Mouse (Mus musculus): Measurements from ENCODE around the gene Rab25. TPM values are rescaled to one million over a fixed set of nuclear protein-coding genes. Genes with fewer than 3 reads are reported as not detected.
A peak's percentile ranks its signal among the peaks of the same experiment; 100 is the strongest.
"Not testable (repeated sequence)": the region's sequence is repeated elsewhere in the genome, so short reads cannot be mapped to it uniquely, and the experiment has no call there.

Rab25 gene
- polyA plus RNA-seq, 1 experiment from 2014 or later = not detected

DNA sequence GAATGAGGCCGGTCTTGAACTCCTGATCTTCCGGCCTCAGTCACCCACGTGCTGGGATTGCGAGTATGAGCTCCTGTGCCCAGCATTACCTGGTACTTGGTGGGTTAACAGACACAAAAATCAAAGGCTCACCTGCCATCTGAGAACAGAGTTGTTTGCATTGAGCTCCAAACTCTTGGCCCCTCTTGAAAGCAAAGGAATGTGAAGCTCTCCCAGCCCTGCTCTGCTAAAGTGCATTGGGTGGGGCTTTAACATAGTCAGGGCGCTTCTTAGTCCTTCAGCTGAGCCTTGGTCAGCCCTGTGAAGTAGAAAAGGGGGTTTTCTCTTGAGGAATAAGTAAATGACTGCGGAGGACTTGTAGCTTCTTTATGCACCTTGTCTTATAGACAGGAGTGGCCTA is 37.7 kb upstream of the Rab25 start:
- Histone ChIP-seq H3K4me1 (ENCODE audit: control insufficient read depth, insufficient read depth, low read length) (no peaks in the 10 kb centered on the region), H3K4me3 (ENCODE audit: low read depth, low read length) (no peak overlapping the region), H3K9me3 (replicated peaks; ENCODE audit: control insufficient read depth, low read length) (no peaks in the 10 kb centered on the region), H3K4me2 (ENCODE audit: low read length) (no peak overlapping the region), H3K27me3 (replicated peaks; ENCODE audit: control insufficient read depth, insufficient read depth, low read length) (no peaks in the 10 kb centered on the region), H3K27ac (ENCODE audit: low read depth, low read length) (no peak overlapping the region), H3K36me3 (ENCODE audit: control insufficient read depth, insufficient read depth, low read length) (peaks cover 64% of the 10 kb centered on the region), H3K9ac (ENCODE audit: low read length) (no peak overlapping the region)
- DNase-seq (ENCODE audit: low spot score) = no peak
- ATAC-seq = no peak
- 96% methylated on average over 6 of the region's 6 CpGs for WGBS

DNA sequence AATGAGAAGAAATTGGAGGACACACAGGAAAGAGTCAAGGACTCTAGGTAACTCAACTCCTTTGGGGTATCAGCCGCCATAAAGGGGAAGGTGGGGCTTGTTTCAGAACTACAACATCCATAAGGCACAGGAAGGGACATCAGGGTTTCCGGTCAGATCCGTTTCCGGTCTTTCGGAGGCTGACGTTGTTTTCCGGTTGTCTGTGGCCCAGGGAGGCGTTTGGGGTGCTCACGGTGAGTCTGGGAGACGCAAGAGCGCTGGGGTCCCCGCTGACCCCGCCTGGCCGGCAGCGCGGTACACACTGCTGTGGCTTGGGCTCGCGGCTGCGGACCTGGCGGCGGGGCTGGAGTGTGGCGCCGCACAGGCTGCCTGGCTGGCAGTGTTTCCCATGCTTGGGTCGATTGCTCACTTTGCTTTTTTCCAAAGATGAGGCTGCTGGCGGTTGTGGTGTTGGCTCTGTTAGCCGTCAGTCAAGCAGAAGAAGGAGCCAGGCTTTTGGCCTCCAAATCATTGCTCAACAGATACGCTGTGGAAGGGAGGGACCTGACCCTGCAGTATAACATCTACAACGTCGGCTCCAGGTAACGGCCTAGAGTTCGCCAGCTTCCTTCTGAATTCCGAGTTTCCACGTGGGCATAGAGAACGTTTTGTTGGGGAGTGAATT is 31.5 kb upstream of the Rab25 start:
- H3K27me3 ChIP-seq (replicated peaks; ENCODE audit: control insufficient read depth, insufficient read depth, low read length) = no peaks in the 10 kb centered on the region
- H3K4me2 ChIP-seq (ENCODE audit: low read length) = peak overlapping the region; percentile 90
- DNase-seq (ENCODE audit: low spot score) = peak; percentile 91
- peaks cover 30% of the 10 kb centered on the region for H3K36me3 ChIP-seq (ENCODE audit: control insufficient read depth, insufficient read depth, low read length)
- H3K4me3 ChIP-seq (ENCODE audit: low read depth, low read length) = peak overlapping the region; percentile 89
- peak overlapping the region; percentile 88 for H3K9ac ChIP-seq (ENCODE audit: low read length)
- no peaks in the 10 kb centered on the region for H3K9me3 ChIP-seq (replicated peaks; ENCODE audit: control insufficient read depth, low read length)
- WGBS = under 1% methylated on average over 34 of the region's 34 CpGs
- ATAC-seq = peak; percentile 94
- H3K4me1 ChIP-seq (ENCODE audit: control insufficient read depth, insufficient read depth, low read length) = peaks cover 5% of the 10 kb centered on the region
- H3K27ac ChIP-seq (ENCODE audit: low read depth, low read length) = peak overlapping the region; percentile 44; the same call in 1 of the 2 replicates

DNA sequence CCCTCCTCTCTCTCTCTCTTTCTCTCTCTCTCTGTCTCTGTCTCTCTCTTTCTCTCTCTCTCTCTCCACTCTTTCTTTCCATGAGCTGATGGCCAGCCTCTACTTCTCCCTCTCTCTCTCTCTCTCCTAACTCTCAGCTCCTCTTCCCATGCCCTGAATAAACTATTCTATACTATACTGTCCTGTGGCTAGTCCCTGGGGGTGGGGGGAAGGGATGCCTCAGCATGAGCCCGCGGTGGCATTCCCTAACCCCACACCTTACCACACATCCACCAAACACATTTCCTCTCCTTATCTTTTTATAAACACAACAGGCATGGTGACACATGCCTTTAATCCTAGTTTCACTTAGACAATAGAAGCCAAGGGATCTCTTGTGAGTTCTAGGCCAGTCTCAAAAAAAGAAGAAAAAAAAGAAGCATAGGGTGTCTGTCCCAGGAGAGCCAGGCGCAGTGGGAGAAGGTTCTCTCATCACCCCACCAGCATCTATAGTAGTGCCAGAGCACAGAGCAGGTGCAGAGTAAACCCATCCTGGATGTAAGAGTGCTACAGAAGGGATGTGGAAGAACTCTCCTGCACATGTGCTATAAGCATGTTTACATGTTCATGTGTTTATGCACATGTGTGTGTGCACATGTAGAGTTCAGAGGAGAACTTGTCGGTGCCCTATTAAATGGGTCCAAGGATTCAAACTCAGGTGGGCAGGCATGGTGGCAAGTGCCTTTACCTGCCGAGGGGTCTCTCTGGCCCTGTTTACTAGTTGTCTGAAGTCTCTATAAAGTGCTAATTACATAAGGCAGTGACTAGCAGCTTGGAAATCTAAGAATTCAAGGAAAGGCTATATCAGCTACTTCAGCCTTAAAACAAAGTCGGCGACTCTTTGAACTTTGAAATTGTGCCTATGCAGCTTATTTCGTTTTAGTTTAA is 30.7 kb upstream of the Rab25 start:
- H3K4me3 ChIP-seq (ENCODE audit: low read depth, low read length) = peak overlapping the region; percentile 89
- ATAC-seq = peak; percentile 30
- H3K4me2 ChIP-seq (ENCODE audit: low read length) = peak overlapping the region; percentile 90

DNA sequence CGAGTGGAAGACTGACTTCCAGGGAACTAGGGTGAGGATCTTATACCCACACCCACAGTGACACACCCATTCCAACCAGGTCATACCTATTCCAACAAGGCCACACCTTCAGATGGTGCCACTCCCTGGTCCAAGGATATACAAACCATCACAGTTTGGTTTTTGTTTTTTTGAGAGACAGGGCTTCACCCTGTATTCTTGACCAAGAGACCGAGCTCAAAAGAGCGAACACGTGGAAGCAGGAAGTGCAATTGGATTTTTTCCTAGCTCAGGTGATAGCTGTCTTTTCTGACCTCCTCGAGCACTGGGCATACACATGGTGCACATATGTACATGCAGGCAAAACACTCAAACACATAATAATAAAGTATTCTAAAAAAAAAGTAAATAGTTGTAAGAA is 29.7 kb upstream of the Rab25 start:
- H3K27me3 ChIP-seq (replicated peaks; ENCODE audit: control insufficient read depth, insufficient read depth, low read length); DNase-seq (ENCODE audit: low spot score); ATAC-seq; H3K4me3 ChIP-seq (ENCODE audit: low read depth, low read length); H3K9me3 ChIP-seq (replicated peaks; ENCODE audit: control insufficient read depth, low read length); H3K27ac ChIP-seq (ENCODE audit: low read depth, low read length); H3K4me2 ChIP-seq (ENCODE audit: low read length); H3K9ac ChIP-seq (ENCODE audit: low read length); H3K4me1 ChIP-seq (ENCODE audit: control insufficient read depth, insufficient read depth, low read length): not testable (repeated sequence)
- peaks cover 20% of the 10 kb centered on the region for H3K36me3 ChIP-seq (ENCODE audit: control insufficient read depth, insufficient read depth, low read length)
- 85% methylated on average over 5 of the region's 5 CpGs for WGBS

More for the DNA sequence above, 30.7 kb upstream of the Rab25 start:
- H3K9ac ChIP-seq (ENCODE audit: low read length) = peak overlapping the region; percentile 88; the same call in 1 of the 2 replicates
- 54% methylated on average over 8 of the region's 8 CpGs for WGBS
- no peaks in the 10 kb centered on the region for H3K9me3 ChIP-seq (replicated peaks; ENCODE audit: control insufficient read depth, low read length)
- H3K36me3 ChIP-seq (ENCODE audit: control insufficient read depth, insufficient read depth, low read length) = peaks cover 29% of the 10 kb centered on the region
- H3K27ac ChIP-seq (ENCODE audit: low read depth, low read length) = no peak overlapping the region
- H3K27me3 ChIP-seq (replicated peaks; ENCODE audit: control insufficient read depth, insufficient read depth, low read length) = no peaks in the 10 kb centered on the region
- no peak for DNase-seq (ENCODE audit: low spot score)
- H3K4me1 ChIP-seq (ENCODE audit: control insufficient read depth, insufficient read depth, low read length) = peaks cover 5% of the 10 kb centered on the region

DNA sequence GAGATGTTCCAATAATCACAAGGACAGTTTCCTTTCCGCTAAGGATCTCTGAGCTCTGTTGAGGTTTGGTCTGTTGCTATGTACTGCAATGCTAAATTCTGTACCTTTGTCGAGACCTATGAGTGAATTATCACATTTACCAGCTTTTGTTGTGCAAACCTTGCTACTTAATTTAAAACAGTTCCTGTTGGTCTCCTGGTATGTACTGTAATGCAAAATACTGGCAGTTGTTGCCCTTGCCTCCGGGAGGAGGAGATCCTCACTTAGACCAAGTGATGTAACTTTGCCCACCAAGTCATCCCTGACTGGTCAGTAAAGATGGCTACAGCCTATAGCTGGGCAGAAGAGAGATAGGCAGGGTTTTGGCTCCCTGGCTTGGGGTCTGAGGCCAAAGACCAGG is 27.4 kb upstream of the Rab25 start, which contains the start of gene Ssr2:
Gene Ssr2, plus strand, starts transcription at position 337 of the 400 bp plus-strand sequence.
- Histone ChIP-seq H3K27ac (ENCODE audit: low read depth, low read length) (no peak within 1 kb of the TSS), H3K27me3 (replicated peaks; ENCODE audit: control insufficient read depth, insufficient read depth, low read length) (no peaks in the 10 kb centered on the region), H3K9ac (ENCODE audit: low read length) (no peak within 1 kb of the TSS), H3K4me3 (ENCODE audit: low read depth, low read length) (no peak within 1 kb of the TSS), H3K36me3 (ENCODE audit: control insufficient read depth, insufficient read depth, low read length) (no peaks in the 10 kb centered on the region), H3K4me2 (ENCODE audit: low read length) (no peak within 1 kb of the TSS), H3K4me1 (ENCODE audit: control insufficient read depth, insufficient read depth, low read length) (peaks cover 5% of the 10 kb centered on the region), H3K9me3 (replicated peaks; ENCODE audit: control insufficient read depth, low read length) (no peaks in the 10 kb centered on the region)
- no peak for ATAC-seq
- no peak for DNase-seq (ENCODE audit: low spot score)
- WGBS = 87% methylated on average over 3 of the region's 3 CpGs

DNA sequence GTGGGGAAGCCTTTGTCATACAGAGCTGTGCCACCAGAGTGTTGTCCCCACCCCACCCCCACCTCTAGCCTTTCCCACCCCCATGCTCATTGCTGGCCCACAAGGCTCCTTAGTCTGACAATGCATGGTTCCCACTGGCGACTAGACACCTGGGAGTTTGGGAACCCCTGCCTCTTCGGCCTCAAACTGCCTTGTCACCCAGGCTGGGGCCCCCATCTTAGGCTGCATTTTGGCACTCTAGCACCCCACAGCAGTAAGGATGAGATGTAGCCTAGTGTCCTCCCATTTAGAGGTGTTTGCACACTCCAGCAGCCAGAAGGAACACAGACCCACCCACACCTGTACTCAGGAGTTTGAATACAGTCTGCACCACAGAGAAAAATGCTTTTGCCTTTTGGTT is 25.7 kb upstream of the Rab25 start:
- H3K4me2 ChIP-seq (ENCODE audit: low read length) = no peak overlapping the region
- H3K36me3 ChIP-seq (ENCODE audit: control insufficient read depth, insufficient read depth, low read length) = peaks cover 15% of the 10 kb centered on the region
- WGBS = 91% methylated on average over 2 of the region's 2 CpGs
- no peak overlapping the region for H3K27ac ChIP-seq (ENCODE audit: low read depth, low read length)
- no peak overlapping the region for H3K4me3 ChIP-seq (ENCODE audit: low read depth, low read length)
- H3K4me1 ChIP-seq (ENCODE audit: control insufficient read depth, insufficient read depth, low read length) = no peaks in the 10 kb centered on the region
- ATAC-seq = no peak
- no peak overlapping the region for H3K9ac ChIP-seq (ENCODE audit: low read length)
- DNase-seq (ENCODE audit: low spot score) = no peak
- H3K9me3 ChIP-seq (replicated peaks; ENCODE audit: control insufficient read depth, low read length) = no peaks in the 10 kb centered on the region
- H3K27me3 ChIP-seq (replicated peaks; ENCODE audit: control insufficient read depth, insufficient read depth, low read length) = no peaks in the 10 kb centered on the region

DNA sequence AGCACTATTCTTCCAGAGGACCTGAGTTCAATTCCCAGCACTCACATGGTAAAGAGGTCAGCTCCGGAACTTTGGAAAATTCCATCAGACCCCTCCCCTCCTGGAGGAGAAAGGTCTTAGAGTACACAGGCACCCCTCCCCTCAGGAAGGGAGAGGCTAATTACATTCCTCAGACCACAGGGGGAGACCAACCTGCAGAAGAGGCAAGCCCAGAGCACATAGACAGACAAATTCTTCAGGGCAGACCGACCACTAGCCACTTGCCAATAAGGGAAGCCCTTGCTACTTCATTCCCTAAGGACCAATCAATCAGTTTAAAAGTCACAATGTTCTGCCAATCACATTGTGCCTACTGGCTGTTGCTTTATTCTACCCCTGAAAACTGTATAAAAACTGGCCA is 24.7 kb upstream of the Rab25 start:
- no peak for ATAC-seq

DNA sequence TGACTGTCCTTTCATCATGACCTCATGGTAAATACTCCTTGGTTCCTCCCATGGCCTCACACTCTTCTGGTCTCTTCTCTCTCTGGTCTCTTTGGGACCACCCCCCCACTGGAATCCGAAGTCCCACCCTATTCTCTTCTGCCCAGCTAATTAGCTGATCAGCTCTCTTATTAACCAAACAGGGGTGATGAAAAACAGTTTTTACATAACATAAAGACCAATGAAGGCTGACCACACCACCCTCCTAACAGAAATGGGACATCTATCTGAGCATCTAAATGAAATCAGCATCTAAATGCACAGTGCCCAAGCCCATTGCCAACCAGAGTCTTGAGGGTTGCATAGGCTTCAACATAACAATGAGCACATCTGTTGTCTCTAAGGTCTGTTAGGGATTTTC is 23.8 kb upstream of the Rab25 start:
- Histone ChIP-seq H3K36me3 (ENCODE audit: control insufficient read depth, insufficient read depth, low read length) (peaks cover 35% of the 10 kb centered on the region), H3K9ac (ENCODE audit: low read length) (no peak overlapping the region), H3K9me3 (replicated peaks; ENCODE audit: control insufficient read depth, low read length) (no peaks in the 10 kb centered on the region), H3K4me3 (ENCODE audit: low read depth, low read length) (no peak overlapping the region), H3K4me2 (ENCODE audit: low read length) (no peak overlapping the region), H3K4me1 (ENCODE audit: control insufficient read depth, insufficient read depth, low read length) (no peaks in the 10 kb centered on the region), H3K27ac (ENCODE audit: low read depth, low read length) (no peak overlapping the region), H3K27me3 (replicated peaks; ENCODE audit: control insufficient read depth, insufficient read depth, low read length) (no peaks in the 10 kb centered on the region)
- no peak for DNase-seq (ENCODE audit: low spot score)
- no peak for ATAC-seq
- 58% methylated on average over 1 of the region's 1 CpGs for WGBS

More for the DNA sequence above, 24.7 kb upstream of the Rab25 start:
- DNase-seq (ENCODE audit: low spot score) = no peak
- H3K4me3 ChIP-seq (ENCODE audit: low read depth, low read length) = no peak overlapping the region
- no peaks in the 10 kb centered on the region for H3K9me3 ChIP-seq (replicated peaks; ENCODE audit: control insufficient read depth, low read length)
- 85% methylated on average over 2 of the region's 2 CpGs for WGBS
- peaks cover 25% of the 10 kb centered on the region for H3K36me3 ChIP-seq (ENCODE audit: control insufficient read depth, insufficient read depth, low read length)
- H3K27me3 ChIP-seq (replicated peaks; ENCODE audit: control insufficient read depth, insufficient read depth, low read length) = no peaks in the 10 kb centered on the region
- no peaks in the 10 kb centered on the region for H3K4me1 ChIP-seq (ENCODE audit: control insufficient read depth, insufficient read depth, low read length)
- H3K9ac ChIP-seq (ENCODE audit: low read length) = no peak overlapping the region
- no peak overlapping the region for H3K4me2 ChIP-seq (ENCODE audit: low read length)
- no peak overlapping the region for H3K27ac ChIP-seq (ENCODE audit: low read depth, low read length)

DNA sequence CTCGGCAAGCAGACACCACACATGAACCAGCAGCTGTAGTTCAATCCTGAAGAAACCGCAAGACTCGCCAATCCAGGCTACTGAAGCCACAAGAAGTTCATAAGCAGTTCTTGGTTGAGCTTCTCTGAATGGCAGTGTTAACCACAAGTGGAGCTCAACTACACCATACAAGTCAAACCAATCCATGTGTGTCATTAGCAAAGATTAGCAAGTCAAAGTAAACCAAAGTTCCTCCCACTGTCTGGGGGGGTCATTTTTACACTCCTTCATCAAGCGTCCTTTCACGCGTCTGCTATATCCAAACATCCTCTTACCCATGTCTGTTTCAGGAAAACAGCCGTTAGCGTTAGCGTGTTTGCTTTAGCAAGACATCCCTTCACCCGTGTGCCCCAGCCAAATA is 22.2 kb upstream of the Rab25 start:
- WGBS = 95% methylated on average over 10 of the region's 10 CpGs
- Histone ChIP-seq H3K27ac (ENCODE audit: low read depth, low read length) (no peak overlapping the region), H3K4me1 (ENCODE audit: control insufficient read depth, insufficient read depth, low read length) (no peaks in the 10 kb centered on the region), H3K4me3 (ENCODE audit: low read depth, low read length) (no peak overlapping the region), H3K4me2 (ENCODE audit: low read length) (no peak overlapping the region), H3K27me3 (replicated peaks; ENCODE audit: control insufficient read depth, insufficient read depth, low read length) (no peaks in the 10 kb centered on the region), H3K9ac (ENCODE audit: low read length) (no peak overlapping the region), H3K36me3 (ENCODE audit: control insufficient read depth, insufficient read depth, low read length) (peaks cover 50% of the 10 kb centered on the region), H3K9me3 (replicated peaks; ENCODE audit: control insufficient read depth, low read length) (no peaks in the 10 kb centered on the region)
- DNase-seq (ENCODE audit: low spot score) = no peak
- no peak for ATAC-seq
